Mouse (Mus musculus) frontal cortex, postnatal 14 days (tissue): ENCODE data around the gene Ptn.
"Not testable (repeated sequence)": the region's sequence is repeated elsewhere in the genome, so short reads cannot be mapped to it uniquely, and the experiment has no call there.

ENCODE experiments used
- DNase-seq, 2 experiments: peaks; one replicate each; pipeline ENCODE4 v3.0.0; 2022; ENCODE audit warnings: low spot score in 2 of 2

Gene Ptn

GRCm38 (mm10) chr6:36755001-36755885, 54.8 kb downstream of the Ptn start:
- no peak for DNase-seq

GRCm38 (mm10) chr6:36752887-36753286, 57.1 kb downstream of the Ptn start:
- no peak for DNase-seq

DNA sequence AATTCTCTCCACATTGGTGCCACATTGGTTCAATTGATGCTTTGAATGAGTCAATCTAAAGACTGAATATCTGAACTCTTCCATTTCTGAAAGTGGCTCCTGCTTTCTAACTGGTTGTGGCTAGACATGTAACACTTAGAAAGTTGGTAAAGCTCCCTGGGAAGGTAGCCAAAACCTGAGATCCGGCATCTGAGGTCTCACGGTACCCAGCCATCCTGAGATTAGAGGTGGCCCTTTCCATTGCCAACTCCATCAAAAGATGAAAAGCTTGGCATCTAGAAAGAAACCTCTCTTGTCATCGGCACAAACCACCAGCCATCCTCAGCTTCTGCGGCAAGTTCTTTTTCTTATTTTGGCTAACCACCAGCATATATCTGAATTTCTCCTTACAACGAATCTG, 70.2 kb downstream of the Ptn start:
- DNase-seq: no peak

DNA sequence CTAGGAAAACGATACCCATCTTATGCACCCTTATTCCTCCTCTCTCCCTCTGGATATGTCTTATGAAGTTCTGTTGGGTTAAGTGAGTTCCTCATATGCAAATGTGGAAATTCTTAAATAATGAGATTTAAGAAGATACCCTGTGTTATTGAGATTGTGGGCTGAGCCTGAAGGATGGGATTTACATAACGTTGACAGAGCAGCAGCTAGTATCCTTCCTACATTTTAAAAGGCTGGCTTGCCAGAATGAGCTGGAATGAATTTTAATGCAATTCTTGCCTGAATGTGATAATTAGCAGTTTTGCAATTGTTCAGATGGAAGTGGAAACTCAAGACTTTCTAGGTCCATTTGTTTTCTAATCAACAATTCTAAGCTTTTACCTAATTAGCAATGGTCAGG, 73.3 kb downstream of the Ptn start:
- DNase-seq: no peak

- not testable (repeated sequence) for DNase-seq
Measured at GRCm38 (mm10) chr6:36735622-36736021, 74.4 kb downstream of the Ptn start.

GRCm38 (mm10) chr6:36729811-36730210, 80.2 kb downstream of the Ptn start:
- not testable (repeated sequence) for DNase-seq

DNA sequence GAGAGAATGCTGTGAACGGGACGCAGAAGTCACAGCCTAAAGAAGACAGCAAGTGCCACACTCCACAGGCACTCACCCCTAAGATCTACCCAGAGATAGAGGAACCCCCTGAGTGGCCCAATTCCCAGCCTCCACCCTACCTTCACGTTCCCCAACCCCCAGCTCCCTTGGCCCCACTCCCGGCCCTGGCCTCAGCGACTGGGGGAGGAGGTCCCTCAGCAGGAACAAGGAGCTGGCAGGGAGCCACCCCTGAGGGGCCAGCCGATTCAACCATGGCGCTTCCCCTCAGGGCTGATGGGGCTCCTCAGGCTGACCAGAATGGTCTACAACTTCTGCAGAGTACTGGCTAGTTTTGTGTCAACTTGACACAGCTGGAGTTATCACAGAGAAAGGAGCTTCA, 81.9 kb downstream of the Ptn start:
- no peak for DNase-seq

DNA sequence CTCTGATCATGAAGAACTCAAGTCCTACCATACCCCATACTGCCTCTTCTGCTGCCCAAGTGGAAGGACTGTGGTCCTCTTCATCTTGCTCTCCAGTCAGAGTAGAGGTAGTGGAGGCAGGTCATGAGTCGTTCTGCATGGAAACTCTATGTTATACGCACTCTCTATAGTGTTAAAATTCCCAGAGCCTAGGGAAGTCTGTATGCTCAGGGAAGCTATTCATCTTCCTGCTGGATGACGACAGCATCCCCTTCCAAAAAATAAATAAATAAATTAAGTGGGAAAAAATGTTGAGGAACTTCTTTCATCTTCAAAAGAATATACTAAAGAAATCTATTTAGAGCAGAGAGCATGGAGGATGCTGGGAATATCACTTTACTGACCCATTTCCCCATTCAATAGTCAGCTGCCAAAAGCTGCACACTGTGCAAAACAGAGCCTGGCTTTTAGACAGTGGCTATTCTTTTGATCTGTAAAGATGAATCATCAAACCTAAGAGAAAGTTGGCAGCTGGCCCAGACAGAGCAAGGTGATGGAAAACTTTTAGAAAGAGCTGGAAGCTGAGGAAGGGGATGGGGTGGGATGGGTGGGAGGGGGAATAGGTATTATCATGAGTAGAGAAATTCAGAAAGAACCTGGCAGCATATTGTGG, 84.4 kb downstream of the Ptn start:
- no peak for DNase-seq

DNA sequence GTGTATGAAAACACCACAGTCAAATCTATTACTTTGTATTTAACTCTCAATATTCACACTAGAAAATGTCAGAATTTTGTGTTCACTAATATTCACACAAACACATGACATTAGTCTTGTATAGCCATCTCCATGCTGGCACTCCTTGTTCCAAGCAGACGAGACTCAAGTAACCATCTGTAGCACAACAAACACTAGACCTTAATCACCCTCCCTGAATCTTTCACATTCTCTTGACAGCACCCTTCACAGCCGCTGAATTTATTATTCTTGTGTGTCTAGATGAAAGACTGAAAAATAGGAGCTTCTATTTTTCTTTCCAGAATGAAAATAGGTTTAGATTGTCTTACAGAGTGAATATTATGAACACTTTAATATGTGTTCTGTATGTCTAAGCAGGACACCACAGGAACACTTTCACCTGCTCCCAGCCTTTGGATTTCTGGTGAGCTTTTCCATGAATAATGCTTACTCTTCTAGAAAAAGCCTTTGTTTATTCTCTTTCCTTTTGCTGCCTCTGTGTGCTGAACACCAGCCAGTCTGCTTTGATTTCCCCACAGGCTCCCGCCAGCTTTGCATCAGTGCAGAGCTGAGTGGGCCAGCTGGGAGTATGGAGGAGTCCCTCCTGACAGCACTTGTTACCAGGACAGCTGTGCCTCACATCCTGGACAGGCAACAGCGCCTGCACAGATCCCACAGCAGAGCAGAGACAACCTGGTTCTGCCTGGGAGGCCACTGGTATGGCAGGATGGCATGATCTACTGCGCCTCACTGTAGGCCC, 87.1 kb downstream of the Ptn start:
- DNase-seq: peak; percentile 37 to 49

DNA sequence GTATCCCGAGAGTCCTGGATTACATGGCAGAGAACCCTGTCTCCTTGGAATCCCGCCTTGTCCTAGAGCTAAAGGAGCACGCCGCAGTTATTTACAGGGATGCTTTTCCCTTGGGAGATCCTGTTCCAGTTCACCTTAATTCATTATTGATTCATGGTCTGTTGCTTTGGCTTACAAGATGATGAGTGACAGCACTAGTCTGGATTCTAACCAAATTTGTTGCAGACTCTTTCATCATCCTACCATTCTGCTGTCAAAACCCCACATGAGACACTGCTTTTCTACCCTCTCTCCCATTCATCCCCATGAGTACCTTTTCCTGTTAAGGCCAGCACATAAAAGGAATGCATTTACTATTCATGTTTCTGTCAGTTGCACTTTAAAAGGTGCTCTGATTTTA, 96.7 kb downstream of the Ptn start:
- DNase-seq: no peak

DNA sequence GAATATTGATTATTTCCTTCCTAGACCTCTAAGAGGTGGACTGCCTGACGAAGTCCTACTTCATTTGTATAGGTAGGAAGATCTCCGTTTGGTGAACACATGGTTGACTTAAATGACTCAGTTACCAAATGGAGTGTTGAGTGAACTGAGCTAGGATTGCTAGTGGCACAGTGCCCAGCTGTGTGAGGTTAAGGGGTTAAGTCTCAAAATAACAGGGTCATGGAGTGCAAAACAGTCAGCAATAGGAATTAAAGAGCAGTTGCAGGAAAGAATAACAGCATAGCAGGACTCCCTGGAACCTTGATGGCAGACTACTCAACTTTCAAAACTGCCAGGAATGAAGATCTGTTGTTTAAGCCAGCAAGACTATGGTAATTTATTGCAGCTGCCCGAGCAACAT, 114.5 kb downstream of the Ptn start:
- no peak for DNase-seq

DNA sequence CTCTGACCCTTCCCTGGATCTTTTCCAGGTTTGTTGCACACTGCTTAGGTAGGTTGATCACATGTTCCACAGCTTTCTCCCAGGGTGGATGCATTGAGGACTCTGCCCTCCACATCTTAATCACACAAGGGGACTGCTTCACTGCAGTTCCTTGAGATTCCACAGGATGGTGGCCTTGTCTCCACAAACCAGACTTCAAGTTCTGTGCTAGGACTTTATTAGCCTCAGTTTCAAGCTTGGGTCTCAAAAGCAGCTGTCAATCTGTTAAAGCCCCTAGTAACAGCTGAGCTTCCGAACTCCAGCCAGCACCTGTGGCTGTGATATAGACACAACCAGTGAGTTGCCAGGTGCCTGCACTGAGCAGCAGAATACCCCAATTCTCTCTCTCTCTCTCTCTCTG, 118.5 kb downstream of the Ptn start:
- DNase-seq: peak; percentile 20 to 39

DNA sequence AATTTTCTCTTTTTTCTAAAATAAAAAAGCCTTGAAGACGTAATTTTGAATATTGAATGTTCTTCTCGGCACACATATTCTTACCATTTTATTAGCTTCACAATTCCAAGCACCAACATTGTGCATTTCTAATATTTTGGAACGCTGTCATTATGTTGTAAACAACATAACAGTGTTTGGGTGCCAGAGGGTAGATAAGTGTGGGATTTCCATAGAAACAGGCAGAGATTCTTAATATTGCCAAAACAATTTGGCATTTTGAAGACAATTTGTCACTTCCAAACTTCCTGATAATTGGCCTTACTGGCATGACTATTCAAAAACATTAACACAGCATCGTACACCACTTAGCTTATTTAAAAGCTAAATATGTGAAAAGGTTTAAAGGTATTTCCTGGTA, 119.1 kb downstream of the Ptn start:
- DNase-seq: no peak

DNA sequence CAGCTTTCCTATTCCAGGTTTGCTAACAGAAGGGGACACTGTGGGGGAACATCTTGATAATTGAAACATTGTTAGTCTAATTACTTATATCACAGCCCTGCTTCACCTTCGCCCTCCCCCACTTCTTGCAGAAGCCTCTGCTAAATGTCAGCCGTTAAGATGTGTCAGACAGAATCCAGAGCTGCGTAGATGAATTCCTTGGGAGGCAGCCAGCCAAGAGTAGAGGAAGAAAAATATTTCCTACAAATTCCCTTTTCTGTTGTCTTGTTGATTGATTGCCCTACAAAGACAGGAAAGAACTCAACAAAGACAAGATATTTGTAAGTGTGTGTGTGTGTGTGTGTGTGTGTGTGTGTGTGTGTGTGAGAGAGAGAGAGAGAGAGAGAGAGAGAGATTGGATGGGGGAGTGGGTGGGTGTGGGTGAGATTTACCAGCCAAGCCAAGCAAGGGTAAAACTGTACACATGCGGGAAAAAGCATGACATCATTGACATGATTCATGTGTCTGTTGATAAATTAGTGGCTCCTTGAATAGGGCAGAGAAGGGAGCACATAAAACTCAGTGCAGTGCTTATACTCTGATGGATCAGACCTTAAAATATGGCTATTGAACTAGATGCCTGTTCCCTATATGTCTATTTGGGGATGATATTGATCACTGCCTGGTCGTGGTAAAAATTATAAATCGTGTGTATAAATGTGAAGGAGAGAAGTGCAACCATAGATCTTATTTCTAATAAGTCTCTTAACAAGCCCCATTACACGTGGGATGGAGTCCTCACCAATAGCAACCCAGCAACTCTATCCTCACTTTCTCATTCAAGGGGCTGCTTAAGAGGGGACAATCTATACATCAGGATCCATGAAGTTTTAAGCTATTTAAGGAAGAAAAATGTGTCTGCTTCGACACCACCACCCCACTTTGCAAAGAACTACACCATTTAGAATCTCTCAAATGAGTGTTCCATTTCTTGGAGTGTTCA, 133.0 kb downstream of the Ptn start:
- DNase-seq: no peak

GRCm38 (mm10) chr6:36672399-36673221, 137.4 kb downstream of the Ptn start:
- no peak for DNase-seq

GRCm38 (mm10) chr6:36671274-36671673, 138.7 kb downstream of the Ptn start:
- no peak for DNase-seq
